Mouse (Mus musculus): Measurements from ENCODE around the gene Sema6d. TPM values are rescaled to one million over a fixed set of nuclear protein-coding genes. Genes with fewer than 3 reads are reported as not detected.

Gene Sema6d
- polyA plus RNA-seq, 1 experiment from 2014 or later: 15.3 TPM

GRCm38 (mm10) chr2:124640500-124641193, 550.9 kb downstream of the Sema6d start:
- Histone ChIP-seq H3K9me3 (replicated peaks) (no peaks in the 10 kb centered on the region), H3K27ac (replicated peaks) (no peak overlapping the region), H3K36me3 (no peaks in the 10 kb centered on the region), H3K9ac (no peak overlapping the region), H3K4me1 (peaks cover 11% of the 10 kb centered on the region; the same call in 1 of the 2 replicates), H3K4me3 (replicated peaks) (no peak overlapping the region), H3K27me3 (no peaks in the 10 kb centered on the region), H3K4me2 (replicated peaks) (no peak overlapping the region)
- no peak for ATAC-seq (ENCODE audit: insufficient number of reproducible peaks, low FRiP score, low TSS enrichment, low read depth)
- WGBS: 44% methylated on average over 6 of the region's 6 CpGs

GRCm38 (mm10) chr2:124641194-124641558, 551.4 kb downstream of the Sema6d start:
- Histone ChIP-seq H3K4me1 (peaks cover 11% of the 10 kb centered on the region; the same call in 1 of the 2 replicates), H3K9me3 (replicated peaks) (no peaks in the 10 kb centered on the region), H3K4me3 (replicated peaks) (no peak overlapping the region), H3K9ac (no peak overlapping the region), H3K27me3 (no peaks in the 10 kb centered on the region), H3K4me2 (replicated peaks) (no peak overlapping the region), H3K36me3 (no peaks in the 10 kb centered on the region), H3K27ac (replicated peaks) (no peak overlapping the region)
- 40% methylated on average over 5 of the region's 5 CpGs for WGBS
- ATAC-seq (ENCODE audit: insufficient number of reproducible peaks, low FRiP score, low TSS enrichment, low read depth): no peak

- no peaks in the 10 kb centered on the region for H3K36me3 ChIP-seq
These were observed 552.4 kb downstream of the Sema6d start for GRCm38 (mm10) chr2:124642131-124642530.

GRCm38 (mm10) chr2:124650609-124651008, 560.8 kb downstream of the Sema6d start:
- ATAC-seq (ENCODE audit: insufficient number of reproducible peaks, low FRiP score, low TSS enrichment, low read depth): no peak
- 83% methylated on average over 2 of the region's 2 CpGs for WGBS

More at GRCm38 (mm10) chr2:124642131-124642530, 552.4 kb downstream of the Sema6d start:
- Histone ChIP-seq H3K4me3 (replicated peaks) (no peak overlapping the region), H3K4me2 (replicated peaks) (no peak overlapping the region), H3K4me1 (0 out of 2 replicates have a peak, but pooled peaks cover 11% of the 10 kb centered on the region), H3K9ac (no peak overlapping the region), H3K27ac (replicated peaks) (no peak overlapping the region), H3K9me3 (replicated peaks) (no peaks in the 10 kb centered on the region), H3K27me3 (no peaks in the 10 kb centered on the region)
- 40% methylated on average over 3 of the region's 3 CpGs for WGBS
- no peak for ATAC-seq (ENCODE audit: insufficient number of reproducible peaks, low FRiP score, low TSS enrichment, low read depth)

GRCm38 (mm10) chr2:124651146-124651545, 561.4 kb downstream of the Sema6d start:
- no peak for ATAC-seq (ENCODE audit: insufficient number of reproducible peaks, low FRiP score, low TSS enrichment, low read depth)
- H3K27ac ChIP-seq (replicated peaks): no peak overlapping the region; the same call in 1 of the 2 replicates

More at GRCm38 (mm10) chr2:124650609-124651008, 560.8 kb downstream of the Sema6d start:
- Histone ChIP-seq H3K4me1 (peaks cover 10% of the 10 kb centered on the region), H3K36me3 (peaks cover under 1% of the 10 kb centered on the region; the same call in 1 of the 2 replicates), H3K4me2 (replicated peaks) (no peak overlapping the region), H3K27ac (replicated peaks) (no peak overlapping the region; the same call in 1 of the 2 replicates), H3K4me3 (replicated peaks) (no peak overlapping the region), H3K9me3 (replicated peaks) (no peaks in the 10 kb centered on the region), H3K27me3 (no peaks in the 10 kb centered on the region), H3K9ac (no peak overlapping the region)

GRCm38 (mm10) chr2:124653161-124653560, 563.4 kb downstream of the Sema6d start:
- peaks cover 17% of the 10 kb centered on the region; the same call in 1 of the 2 replicates for H3K36me3 ChIP-seq
- no peaks in the 10 kb centered on the region for H3K9me3 ChIP-seq (replicated peaks)
- WGBS: 92% methylated on average over 7 of the region's 7 CpGs
- peaks cover 10% of the 10 kb centered on the region for H3K4me1 ChIP-seq
- H3K9ac ChIP-seq: no peak overlapping the region
- H3K4me3 ChIP-seq (replicated peaks): no peak overlapping the region
- no peak overlapping the region for H3K27ac ChIP-seq (replicated peaks)
- H3K4me2 ChIP-seq (replicated peaks): no peak overlapping the region
- no peak for ATAC-seq (ENCODE audit: insufficient number of reproducible peaks, low FRiP score, low TSS enrichment, low read depth)
- H3K27me3 ChIP-seq: no peaks in the 10 kb centered on the region

More at GRCm38 (mm10) chr2:124651146-124651545, 561.4 kb downstream of the Sema6d start:
- Histone ChIP-seq H3K9me3 (replicated peaks) (no peaks in the 10 kb centered on the region), H3K4me1 (peaks cover 10% of the 10 kb centered on the region), H3K9ac (no peak overlapping the region), H3K4me3 (replicated peaks) (no peak overlapping the region), H3K27me3 (no peaks in the 10 kb centered on the region), H3K4me2 (replicated peaks) (no peak overlapping the region), H3K36me3 (peaks cover 4% of the 10 kb centered on the region; the same call in 1 of the 2 replicates)
- 66% methylated on average over 5 of the region's 5 CpGs for WGBS

GRCm38 (mm10) chr2:124657358-124657757, 567.6 kb downstream of the Sema6d start:
- no peak for ATAC-seq (ENCODE audit: insufficient number of reproducible peaks, low FRiP score, low TSS enrichment, low read depth)
- H3K36me3 ChIP-seq: peaks cover 32% of the 10 kb centered on the region; the same call in 1 of the 2 replicates
- 87% methylated on average over 11 of the region's 11 CpGs for WGBS
- H3K27me3 ChIP-seq: no peaks in the 10 kb centered on the region
- H3K4me3 ChIP-seq (replicated peaks): no peak overlapping the region
- H3K9me3 ChIP-seq (replicated peaks): no peaks in the 10 kb centered on the region
- no peak overlapping the region for H3K9ac ChIP-seq
- H3K27ac ChIP-seq (replicated peaks): no peak overlapping the region
- H3K4me2 ChIP-seq (replicated peaks): no peak overlapping the region
- H3K4me1 ChIP-seq: no peaks in the 10 kb centered on the region

GRCm38 (mm10) chr2:124658374-124658773, 568.6 kb downstream of the Sema6d start:
- ATAC-seq (ENCODE audit: insufficient number of reproducible peaks, low FRiP score, low TSS enrichment, low read depth): no peak
- Histone ChIP-seq H3K4me1 (no peaks in the 10 kb centered on the region), H3K9ac (no peak overlapping the region), H3K4me3 (replicated peaks) (no peak overlapping the region), H3K27me3 (no peaks in the 10 kb centered on the region), H3K36me3 (peaks cover 32% of the 10 kb centered on the region; the same call in 1 of the 2 replicates), H3K9me3 (replicated peaks) (no peaks in the 10 kb centered on the region), H3K4me2 (replicated peaks) (no peak overlapping the region), H3K27ac (replicated peaks) (no peak overlapping the region)
- 90% methylated on average over 14 of the region's 14 CpGs for WGBS

GRCm38 (mm10) chr2:124659601-124660000, 569.8 kb downstream of the Sema6d start:
- 88% methylated on average over 13 of the region's 13 CpGs for WGBS
- Histone ChIP-seq H3K4me1 (no peaks in the 10 kb centered on the region), H3K27me3 (no peaks in the 10 kb centered on the region), H3K9me3 (replicated peaks) (no peaks in the 10 kb centered on the region), H3K4me3 (replicated peaks) (no peak overlapping the region), H3K36me3 (peaks cover 39% of the 10 kb centered on the region), H3K27ac (replicated peaks) (no peak overlapping the region), H3K4me2 (replicated peaks) (no peak overlapping the region), H3K9ac (no peak overlapping the region)
- no peak for ATAC-seq (ENCODE audit: insufficient number of reproducible peaks, low FRiP score, low TSS enrichment, low read depth)

- Histone ChIP-seq H3K27me3 (no peaks in the 10 kb centered on the region), H3K4me3 (replicated peaks) (no peak overlapping the region), H3K4me2 (replicated peaks) (no peak overlapping the region), H3K27ac (replicated peaks) (no peak overlapping the region), H3K4me1 (no peaks in the 10 kb centered on the region), H3K9ac (no peak overlapping the region), H3K36me3 (peaks cover 43% of the 10 kb centered on the region), H3K9me3 (replicated peaks) (no peaks in the 10 kb centered on the region)
- ATAC-seq (ENCODE audit: insufficient number of reproducible peaks, low FRiP score, low TSS enrichment, low read depth): no peak
- WGBS: 80% methylated on average over 5 of the region's 5 CpGs
These were observed 570.9 kb downstream of the Sema6d start for GRCm38 (mm10) chr2:124660686-124661085.

- ATAC-seq (ENCODE audit: insufficient number of reproducible peaks, low FRiP score, low TSS enrichment, low read depth): no peak
- Histone ChIP-seq H3K4me1 (no peaks in the 10 kb centered on the region), H3K9ac (no peak overlapping the region), H3K27ac (replicated peaks) (no peak overlapping the region), H3K4me2 (replicated peaks) (no peak overlapping the region), H3K9me3 (replicated peaks) (no peaks in the 10 kb centered on the region), H3K27me3 (no peaks in the 10 kb centered on the region), H3K4me3 (replicated peaks) (no peak overlapping the region), H3K36me3 (peaks cover 41% of the 10 kb centered on the region)
- WGBS: 92% methylated on average over 9 of the region's 9 CpGs
These were observed 571.5 kb downstream of the Sema6d start for GRCm38 (mm10) chr2:124661316-124661715.

- no peaks in the 10 kb centered on the region for H3K9me3 ChIP-seq (replicated peaks)
- WGBS: 33% methylated on average over 5 of the region's 5 CpGs
- peaks cover 36% of the 10 kb centered on the region for H3K36me3 ChIP-seq
- H3K27ac ChIP-seq (replicated peaks): no peak overlapping the region
- no peaks in the 10 kb centered on the region for H3K27me3 ChIP-seq
- no peak for ATAC-seq (ENCODE audit: insufficient number of reproducible peaks, low FRiP score, low TSS enrichment, low read depth)
- H3K4me3 ChIP-seq (replicated peaks): no peak overlapping the region
- H3K4me2 ChIP-seq (replicated peaks): no peak overlapping the region
- H3K4me1 ChIP-seq: no peaks in the 10 kb centered on the region
- no peak overlapping the region for H3K9ac ChIP-seq
These were observed 572.5 kb downstream of the Sema6d start for GRCm38 (mm10) chr2:124662257-124662656.

All from embryonic facial prominence, embryonic 15.5 days (tissue).